ENCODE assay signal across 15 mouse cellular contexts in the genomic region with DNA sequence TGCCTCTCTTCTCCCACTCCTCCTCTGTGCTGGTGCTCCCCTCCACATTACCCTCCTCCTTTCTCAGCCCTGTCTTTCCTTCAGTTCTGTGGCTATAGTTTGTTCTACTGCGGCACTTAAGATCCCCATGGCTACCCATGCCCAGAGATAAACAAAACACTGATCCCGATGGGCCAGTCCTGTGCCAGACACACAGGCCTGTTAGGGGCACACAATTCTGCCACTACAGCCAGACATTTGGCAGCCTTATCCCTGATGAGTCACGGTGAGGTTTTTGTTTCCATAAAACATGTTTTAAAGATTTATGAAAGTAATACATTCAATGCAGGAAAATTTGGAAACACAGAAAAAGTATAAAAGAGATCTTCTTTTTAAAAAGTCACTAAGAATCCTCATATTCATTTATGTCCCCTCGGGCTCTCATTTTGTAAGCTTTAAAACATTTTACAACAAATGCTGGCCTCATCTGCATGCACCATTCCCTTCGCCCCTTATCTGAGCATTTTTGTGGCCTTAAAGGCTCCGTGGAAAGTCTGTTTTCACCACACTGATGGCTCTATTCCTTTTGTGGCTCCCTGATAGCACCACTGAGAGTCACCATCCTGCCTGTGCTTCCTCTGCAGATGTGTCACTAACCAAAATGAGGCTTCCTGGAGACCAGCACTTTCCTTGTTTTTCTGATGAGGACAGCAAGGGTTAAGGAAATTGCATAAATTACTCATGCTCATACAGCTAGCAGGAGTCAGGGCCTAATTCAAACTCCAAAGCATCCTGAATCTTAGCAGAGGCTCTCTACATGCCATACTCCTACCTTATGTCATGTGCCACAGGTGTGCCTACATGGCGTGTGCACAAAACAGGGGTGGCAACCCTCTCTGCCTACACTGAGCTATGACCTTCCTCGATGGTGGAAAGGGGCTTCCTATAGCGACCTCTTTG.
A peak's percentile ranks its signal among the peaks of the same experiment; 100 is the strongest.
DNase-seq lines count a peak whose midpoint lies in the region; ATAC-seq and TF ChIP-seq lines count a peak whose summit lies in the region.
"Had no signal": no experiment of that assay in that cellular context is flagged by ENCODE, and none has a peak within 500 bp of the region (broad histone marks: within the 10 kb centered on the region; RNA-seq: fewer than 3 reads in every experiment).

No protein-coding gene starts in this region.

- peaks cover 2% of the 10 kb centered on the region for H3K36me3 ChIP-seq in megakaryocyte, embryonic 14.5 days (replicated peaks; ENCODE audit: low read length)
- H3K36me3 ChIP-seq in liver, embryonic 12.5 days = no peaks in the 10 kb centered on the region
- H3K36me3 ChIP-seq: hindbrain, embryonic 15.5 days had no signal

- 43% methylated on average over 9 of the region's 9 CpGs for WGBS in liver, embryonic 12.5 days (ENCODE audit: insufficient replicate concordance)

- H3K4me1 ChIP-seq in megakaryocyte, embryonic 14.5 days = peaks cover 60% of the 10 kb centered on the region
- no peaks in the 10 kb centered on the region for H3K4me1 ChIP-seq in liver, embryonic 12.5 days
- H3K4me1 ChIP-seq: hindbrain, embryonic 15.5 days had no signal

- no peak for TF ChIP-seq POLR2A in brain, embryonic 14.5 days (IDR thresholded peaks at IDR 0.05; ENCODE audit: borderline replicate concordance, extremely low read depth, insufficient read depth, insufficient read length, poor library complexity, severe bottlenecking)

- peaks cover 4% of the 10 kb centered on the region for H3K9me3 ChIP-seq in megakaryocyte, embryonic 14.5 days
- H3K9me3 ChIP-seq in liver, embryonic 12.5 days (replicated peaks) = no peaks in the 10 kb centered on the region
- H3K9me3 ChIP-seq: hindbrain, embryonic 15.5 days had no signal

- H3K4me3 ChIP-seq in megakaryocyte, embryonic 14.5 days (replicated peaks) = peak overlapping the region; percentile 46
- H3K4me3 ChIP-seq in liver, embryonic 12.5 days = no peak overlapping the region
- H3K4me3 ChIP-seq: hindbrain, embryonic 15.5 days had no signal

- no peak overlapping the region for H3K9ac ChIP-seq in liver, embryonic 12.5 days
- H3K9ac ChIP-seq: hindbrain, embryonic 15.5 days had no signal

- DNase-seq in adrenal gland, adult 2 months = peak; percentile 72
- no peak for DNase-seq in adrenal gland, adult 18-20 months (ENCODE audit: low spot score in 2 of 2)
- DNase-seq in brain, embryonic 14.5 days (ENCODE audit: low read depth) = peak; percentile 35
- DNase-seq in heart, postnatal 4 days = peak; percentile 60
- no peak for DNase-seq in embryo, embryonic 10.5 days (ENCODE audit: low spot score)
- DNase-seq: B cell, adult 2 months; cerebellum, adult 2 months; gastrocnemius, postnatal 25 days; thymus, postnatal 14 days had no signal

- no peak overlapping the region for H3K27ac ChIP-seq in liver, embryonic 12.5 days
- H3K27ac ChIP-seq: hindbrain, embryonic 15.5 days; kidney, postnatal 0 days had no signal

- TF ChIP-seq CTCF in brain, embryonic 14.5 days (IDR thresholded peaks at IDR 0.05; ENCODE audit: borderline replicate concordance, extremely low read depth, insufficient read depth, insufficient read length) = no peak

- no peak overlapping the region for H3K4me2 ChIP-seq in liver, embryonic 12.5 days
- H3K4me2 ChIP-seq: hindbrain, embryonic 15.5 days had no signal

- H3K27me3 ChIP-seq in megakaryocyte, embryonic 14.5 days (replicated peaks) = peaks cover 41% of the 10 kb centered on the region
- no peaks in the 10 kb centered on the region; the same call in 1 of the 2 replicates for H3K27me3 ChIP-seq in liver, embryonic 12.5 days (replicated peaks)
- H3K27me3 ChIP-seq: hindbrain, embryonic 15.5 days had no signal

- ATAC-seq in megakaryocyte, adult 5-6 weeks (ENCODE audit: poor library complexity, severe bottlenecking) = no peak
- ATAC-seq in liver, embryonic 12.5 days = no peak
- ATAC-seq: forebrain, embryonic 16.5 days had no signal

Comparison
In these comparisons a context has a peak if more than half of its experiments do, and no peak if none do; other contexts are left out.
1. DNase-seq: peak in adrenal gland, adult 2 months (single experiment), brain, embryonic 14.5 days (single experiment) and heart, postnatal 4 days (single experiment); none in adrenal gland, adult 18-20 months (0 of 2) and embryo, embryonic 10.5 days (single experiment).